Mouse (Mus musculus) kidney, adult 18-20 months (tissue): ENCODE results near the gene 4930470P17Rik.
A peak's percentile ranks its signal among the peaks of the same experiment; 100 is the strongest.

Experiments used
- DNase-seq: peaks from one replicate; pipeline ENCODE4 v3.0.0; 2021

The 4930470P17Rik gene

GRCm38 (mm10) chr2:170577502-170577901, 24.3 kb downstream of the 4930470P17Rik start:
- DNase-seq, result no peak

GRCm38 (mm10) chr2:170576077-170576476, 25.7 kb downstream of the 4930470P17Rik start:
- no peak for DNase-seq

GRCm38 (mm10) chr2:170564995-170565394, 36.8 kb downstream of the 4930470P17Rik start:
- DNase-seq, result no peak

- no peak for DNase-seq
Observed at GRCm38 (mm10) chr2:170563956-170564855, 37.6 kb downstream of the 4930470P17Rik start.

GRCm38 (mm10) chr2:170552088-170552487, 49.7 kb downstream of the 4930470P17Rik start:
- DNase-seq, result no peak

- DNase-seq, result peak; percentile 5
Observed at GRCm38 (mm10) chr2:170550240-170550639, 51.6 kb downstream of the 4930470P17Rik start.

GRCm38 (mm10) chr2:170549146-170549545, 52.7 kb downstream of the 4930470P17Rik start:
- DNase-seq, result peak; percentile 44

- DNase-seq, result no peak
Observed at GRCm38 (mm10) chr2:170548046-170548445, 53.8 kb downstream of the 4930470P17Rik start.

- peak; percentile 38 for DNase-seq
Observed at GRCm38 (mm10) chr2:170547526-170547925, 54.3 kb downstream of the 4930470P17Rik start.

GRCm38 (mm10) chr2:170545745-170546144, 56.1 kb downstream of the 4930470P17Rik start:
- no peak for DNase-seq

GRCm38 (mm10) chr2:170544950-170545349, 56.9 kb downstream of the 4930470P17Rik start:
- no peak for DNase-seq

GRCm38 (mm10) chr2:170544159-170544558, 57.7 kb downstream of the 4930470P17Rik start:
- DNase-seq, result no peak

- DNase-seq, result no peak
Observed at GRCm38 (mm10) chr2:170543625-170544024, 58.2 kb downstream of the 4930470P17Rik start.

GRCm38 (mm10) chr2:170539211-170539610, 62.6 kb downstream of the 4930470P17Rik start:
- no peak for DNase-seq

GRCm38 (mm10) chr2:170535841-170536240, 66.0 kb downstream of the 4930470P17Rik start:
- no peak for DNase-seq

- DNase-seq, result no peak
Observed at GRCm38 (mm10) chr2:170534803-170535174, 67.0 kb downstream of the 4930470P17Rik start.

- DNase-seq, result no peak
Observed at GRCm38 (mm10) chr2:170534116-170534802, 67.6 kb downstream of the 4930470P17Rik start.

GRCm38 (mm10) chr2:170530256-170530655, 71.6 kb downstream of the 4930470P17Rik start:
- no peak for DNase-seq

- no peak for DNase-seq
Observed at GRCm38 (mm10) chr2:170529766-170530165, 72.1 kb downstream of the 4930470P17Rik start.
